Mouse (Mus musculus): ENCODE results near the gene Large1.

GRCm38 (mm10) chr8:73281996-73282395, 71.3 kb downstream of the Large1 start:
- no peak for TF ChIP-seq POLR2A (IDR thresholded peaks at IDR 0.05; ENCODE audit: low read depth, low read length)
- TF ChIP-seq CTCF (IDR thresholded peaks at IDR 0.05; ENCODE audit: borderline replicate concordance, insufficient read depth, low read length), result no peak
